Mouse (Mus musculus): ENCODE results near the gene Gigyf2. TPM values are rescaled to one million over a fixed set of nuclear protein-coding genes. Genes with fewer than 3 reads are reported as not detected.
"Not testable (repeated sequence)": the region's sequence is repeated elsewhere in the genome, so short reads cannot be mapped to it uniquely, and the experiment has no call there.

The Gigyf2 gene
- polyA plus RNA-seq, 1 experiment from 2014 or later = 72.9 TPM

DNA sequence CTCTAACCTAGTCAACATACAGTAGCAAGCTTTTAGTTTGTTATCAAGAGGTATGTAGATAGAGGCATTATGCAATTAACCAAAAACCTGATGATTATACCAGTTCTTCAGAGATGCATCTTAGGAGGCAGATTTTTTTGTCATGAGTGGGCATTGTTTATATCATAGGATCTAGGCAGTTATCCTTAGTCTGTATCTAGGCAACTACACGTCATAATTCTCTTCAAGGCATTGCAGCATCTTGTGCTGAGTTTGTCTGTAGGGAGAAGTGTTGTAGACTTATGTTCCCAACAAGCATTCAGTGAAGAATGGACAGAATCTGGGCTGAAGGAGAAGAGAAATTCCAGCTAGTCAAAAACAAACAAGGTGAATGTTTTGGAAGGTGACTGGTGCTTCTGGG lies 77.9 kb downstream of the Gigyf2 start:
- Histone ChIP-seq H3K4me2 (no peak overlapping the region), H3K27ac (no peak overlapping the region), H3K27me3 (replicated peaks) (no peaks in the 10 kb centered on the region), H3K36me3 (replicated peaks) (peaks cover 30% of the 10 kb centered on the region), H3K9me3 (no peaks in the 10 kb centered on the region), H3K9ac (no peak overlapping the region), H3K4me3 (no peak overlapping the region), H3K4me1 (no peaks in the 10 kb centered on the region)
- no peak for ATAC-seq (replicated peaks)
- 91% methylated on average over 1 of the region's 1 CpGs for WGBS

DNA sequence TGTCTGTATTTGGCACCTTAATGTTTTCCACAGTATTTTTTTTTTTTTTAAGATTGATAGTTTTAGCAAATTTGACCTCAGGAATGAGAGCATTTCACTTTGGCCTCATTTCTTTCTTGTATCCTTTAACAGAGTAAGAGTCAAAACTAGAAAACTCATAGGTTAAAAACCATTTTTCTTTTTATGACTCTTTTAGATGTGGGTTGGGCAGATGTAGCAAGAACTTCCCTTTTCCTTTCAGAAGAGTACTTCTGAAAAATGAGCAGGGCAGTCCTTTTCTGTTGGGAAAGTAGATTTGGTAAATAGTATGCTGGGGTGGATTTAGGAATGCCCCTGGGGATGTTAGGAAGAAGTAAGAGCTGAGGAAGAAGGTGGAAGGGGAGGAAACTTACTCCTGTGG lies 79.2 kb downstream of the Gigyf2 start:
- ATAC-seq (replicated peaks) = no peak
- H3K4me1 ChIP-seq = no peaks in the 10 kb centered on the region
- no peaks in the 10 kb centered on the region for H3K27me3 ChIP-seq (replicated peaks)
- no peak overlapping the region for H3K27ac ChIP-seq
- H3K36me3 ChIP-seq (replicated peaks) = peaks cover 39% of the 10 kb centered on the region
- no peak overlapping the region for H3K9ac ChIP-seq
- no peaks in the 10 kb centered on the region for H3K9me3 ChIP-seq
- no peak overlapping the region for H3K4me3 ChIP-seq
- no peak overlapping the region for H3K4me2 ChIP-seq

DNA sequence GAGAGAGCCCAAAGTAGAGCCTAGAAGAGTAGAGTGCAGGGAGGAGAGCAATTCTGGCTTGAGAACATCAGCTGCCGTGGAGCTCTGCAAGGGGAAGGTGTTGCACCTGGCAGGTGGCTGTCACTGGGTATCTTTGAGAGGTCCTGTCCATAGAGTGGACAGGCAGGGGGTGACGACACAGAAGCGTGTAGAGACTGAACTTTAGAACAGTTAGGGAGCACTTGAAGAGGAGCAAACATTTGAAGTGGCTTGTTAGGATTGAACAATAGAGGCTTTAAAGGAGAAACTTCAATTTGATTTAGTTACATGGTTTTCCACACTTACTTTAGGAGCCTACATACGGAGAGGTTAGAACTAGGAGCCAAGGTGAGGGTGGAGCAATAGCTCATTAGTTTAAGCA lies 82.6 kb downstream of the Gigyf2 start:
- no peak overlapping the region for H3K27ac ChIP-seq
- no peaks in the 10 kb centered on the region for H3K9me3 ChIP-seq
- H3K36me3 ChIP-seq (replicated peaks) = peaks cover 49% of the 10 kb centered on the region
- 88% methylated on average over 4 of the region's 4 CpGs for WGBS
- no peaks in the 10 kb centered on the region for H3K4me1 ChIP-seq
- no peak for ATAC-seq (replicated peaks)
- H3K9ac ChIP-seq = no peak overlapping the region
- H3K4me2 ChIP-seq = no peak overlapping the region
- no peaks in the 10 kb centered on the region for H3K27me3 ChIP-seq (replicated peaks)
- H3K4me3 ChIP-seq = no peak overlapping the region

DNA sequence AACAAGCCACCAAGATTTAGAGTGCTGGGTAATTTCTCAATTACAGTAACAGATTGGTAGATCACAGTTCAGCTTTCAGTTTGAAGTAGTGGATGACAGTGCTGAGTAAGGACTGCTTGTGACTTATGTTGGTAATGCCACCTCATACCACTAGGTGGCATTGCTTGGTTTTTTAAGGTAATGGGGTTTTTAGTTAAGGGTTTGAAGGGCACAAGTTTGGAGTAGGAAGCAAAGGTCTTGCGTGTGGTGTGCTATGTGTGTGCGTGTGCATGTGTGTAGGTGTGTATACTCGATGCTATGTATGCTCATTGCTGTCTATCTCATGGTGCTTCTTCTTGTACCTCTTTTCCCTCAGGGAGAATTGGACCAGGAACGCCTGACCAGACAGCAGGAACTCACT lies 91.9 kb downstream of the Gigyf2 start:
- Histone ChIP-seq H3K27me3 (replicated peaks) (no peaks in the 10 kb centered on the region), H3K4me3 (no peak overlapping the region), H3K27ac (no peak overlapping the region), H3K9ac (no peak overlapping the region), H3K36me3 (replicated peaks) (peaks cover 30% of the 10 kb centered on the region), H3K4me1 (no peaks in the 10 kb centered on the region), H3K9me3 (no peaks in the 10 kb centered on the region), H3K4me2 (no peak overlapping the region)
- no peak for ATAC-seq (replicated peaks)
- 92% methylated on average over 4 of the region's 4 CpGs for WGBS

DNA sequence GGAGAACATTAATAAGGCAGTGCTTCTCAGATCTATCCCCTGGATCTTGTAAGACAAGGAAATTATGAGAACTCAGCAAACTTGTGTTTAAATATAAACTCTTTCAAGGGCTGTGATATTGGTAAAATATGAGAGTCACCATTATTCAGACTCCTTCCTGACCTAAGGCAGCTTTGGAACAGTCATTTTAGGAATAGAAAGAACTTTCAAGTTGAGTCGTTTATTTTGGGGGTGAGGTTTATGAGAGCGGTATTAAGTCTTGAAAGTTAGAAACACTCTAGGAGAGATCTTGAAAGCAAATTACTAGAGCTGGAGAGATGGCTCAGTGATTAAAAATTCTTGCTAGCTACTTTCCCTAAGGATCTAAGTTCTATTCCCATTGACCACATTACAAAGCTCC lies 108.3 kb downstream of the Gigyf2 start:
- no peak for ATAC-seq (replicated peaks)
- no peak overlapping the region for H3K4me3 ChIP-seq
- H3K36me3 ChIP-seq (replicated peaks) = peaks cover 35% of the 10 kb centered on the region
- H3K9me3 ChIP-seq = no peaks in the 10 kb centered on the region
- no peaks in the 10 kb centered on the region for H3K27me3 ChIP-seq (replicated peaks)
- no peaks in the 10 kb centered on the region for H3K4me1 ChIP-seq
- no peak overlapping the region for H3K27ac ChIP-seq
- 95% methylated on average over 2 of the region's 2 CpGs for WGBS
- H3K9ac ChIP-seq = no peak overlapping the region
- H3K4me2 ChIP-seq = no peak overlapping the region

DNA sequence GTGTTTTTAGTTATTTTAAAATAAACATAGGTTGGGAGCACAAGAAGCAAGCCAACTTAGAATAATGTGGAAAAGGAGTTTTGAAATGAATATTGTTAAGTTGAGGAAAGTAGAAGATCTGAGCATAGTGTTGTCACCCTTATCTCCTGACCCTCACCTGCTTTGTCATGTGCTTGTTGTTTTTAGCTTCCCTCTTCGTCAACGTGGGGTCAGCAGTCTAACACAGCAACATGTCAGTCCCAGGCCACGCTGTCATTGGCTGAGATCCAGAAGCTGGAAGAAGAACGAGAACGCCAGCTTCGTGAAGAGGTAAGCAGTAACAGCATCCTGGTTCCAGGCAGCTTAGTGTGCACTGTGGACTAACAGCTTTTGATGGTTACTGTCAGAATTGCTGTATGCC lies 109.8 kb downstream of the Gigyf2 start:
- 87% methylated on average over 6 of the region's 6 CpGs for WGBS

DNA sequence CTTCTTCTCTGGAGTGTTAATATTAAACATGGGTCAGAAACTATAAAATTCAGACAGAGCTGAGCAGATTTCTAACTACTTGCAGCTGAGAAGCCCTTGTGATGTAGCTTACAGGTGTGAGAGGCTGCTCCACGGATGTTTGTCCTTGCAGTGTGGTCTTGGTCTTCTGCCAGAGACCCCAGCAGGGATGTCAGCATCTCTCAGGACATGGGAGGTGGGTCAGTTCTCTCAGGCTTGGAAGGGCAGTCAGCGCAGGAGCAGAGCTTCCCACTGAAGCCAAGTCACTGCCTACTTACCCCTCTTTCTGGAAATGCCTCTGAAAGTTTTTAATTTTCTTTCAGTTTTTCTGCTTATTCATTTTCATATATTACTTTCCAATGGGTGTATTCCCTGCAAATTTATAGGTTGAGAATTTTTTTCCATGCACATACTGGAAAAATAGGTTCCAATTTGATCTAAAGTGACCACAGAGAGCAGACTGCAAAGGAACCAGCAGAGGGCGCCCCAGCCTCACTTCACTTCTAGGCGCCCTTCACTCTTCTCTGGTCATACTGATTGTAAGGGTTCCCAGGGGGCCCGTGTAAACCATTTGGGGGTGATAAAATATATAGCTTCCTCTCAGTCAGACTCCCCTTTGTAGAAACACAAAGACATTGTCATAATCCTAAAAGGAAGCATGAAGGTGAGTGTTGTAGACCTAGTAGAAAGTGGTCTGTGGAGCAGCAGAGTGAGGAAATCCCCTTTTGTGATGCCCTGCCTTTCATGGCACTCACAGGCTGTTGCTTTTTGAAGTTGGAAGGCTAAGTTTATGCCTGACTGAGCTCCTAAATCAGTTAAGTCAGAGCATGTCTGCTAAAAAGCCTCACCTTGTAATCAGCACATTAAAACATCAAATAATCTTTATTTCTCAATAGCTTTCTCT lies 120.6 kb downstream of the Gigyf2 start:
- Histone ChIP-seq H3K4me3 (no peak overlapping the region), H3K9me3 (no peaks in the 10 kb centered on the region), H3K4me2 (no peak overlapping the region), H3K27ac (no peak overlapping the region), H3K4me1 (no peaks in the 10 kb centered on the region), H3K36me3 (replicated peaks) (peaks cover 46% of the 10 kb centered on the region), H3K9ac (no peak overlapping the region), H3K27me3 (replicated peaks) (no peaks in the 10 kb centered on the region)
- ATAC-seq (replicated peaks) = no peak
- 38% methylated on average over 5 of the region's 5 CpGs for WGBS

More for the DNA sequence above, 109.8 kb downstream of the Gigyf2 start:
- Histone ChIP-seq H3K27me3 (replicated peaks) (no peaks in the 10 kb centered on the region), H3K4me2 (no peak overlapping the region), H3K27ac (no peak overlapping the region), H3K36me3 (replicated peaks) (peaks cover 45% of the 10 kb centered on the region), H3K4me1 (no peaks in the 10 kb centered on the region), H3K4me3 (no peak overlapping the region), H3K9me3 (no peaks in the 10 kb centered on the region), H3K9ac (no peak overlapping the region)
- no peak for ATAC-seq (replicated peaks)

DNA sequence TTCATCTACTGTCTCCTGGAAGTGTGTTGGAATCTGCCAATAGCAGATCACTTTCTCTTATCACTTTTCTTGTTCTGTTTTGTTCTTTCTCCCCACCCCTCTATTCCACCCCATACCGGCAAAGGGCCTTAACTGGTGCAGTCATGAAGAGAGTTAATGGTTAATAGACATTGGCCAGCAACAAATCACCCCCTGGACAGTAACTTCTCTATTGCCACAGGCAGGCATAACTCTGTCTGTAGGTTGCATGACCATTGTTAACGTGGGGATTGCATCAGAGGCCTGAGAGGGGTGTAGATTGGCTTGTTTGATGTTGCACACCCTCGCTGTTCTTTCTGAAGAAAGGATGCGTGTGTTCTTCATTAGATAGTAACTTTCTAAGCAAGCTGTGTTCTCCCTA lies 122.6 kb downstream of the Gigyf2 start:
- Histone ChIP-seq H3K9ac (no peak overlapping the region), H3K27me3 (replicated peaks) (no peaks in the 10 kb centered on the region), H3K27ac (no peak overlapping the region), H3K36me3 (replicated peaks) (peaks cover 32% of the 10 kb centered on the region), H3K9me3 (no peaks in the 10 kb centered on the region), H3K4me2 (no peak overlapping the region), H3K4me3 (no peak overlapping the region), H3K4me1 (no peaks in the 10 kb centered on the region)
- 90% methylated on average over 4 of the region's 4 CpGs for WGBS
- ATAC-seq (replicated peaks) = no peak

DNA sequence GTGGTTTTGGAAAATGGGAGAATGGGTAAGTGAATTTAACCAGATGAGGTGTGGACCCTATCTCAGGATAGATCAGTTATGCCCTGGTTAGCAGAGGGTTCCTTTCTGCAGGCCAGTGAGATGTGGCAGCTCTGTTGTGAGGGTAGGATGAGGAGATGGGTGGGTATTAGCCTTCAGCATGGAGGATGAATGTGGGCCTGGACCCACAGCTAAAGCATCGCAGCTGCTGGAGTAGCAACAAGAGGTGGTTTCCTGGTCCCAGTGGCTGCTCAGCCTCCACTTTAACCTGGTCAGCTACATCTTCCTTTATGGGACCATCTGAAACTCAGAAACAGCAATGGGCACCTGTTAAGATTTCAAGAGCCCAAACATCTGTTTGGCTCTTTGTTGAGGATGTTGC lies 129.6 kb downstream of the Gigyf2 start:
- WGBS = 100% methylated on average over 1 of the region's 1 CpGs
- no peaks in the 10 kb centered on the region for H3K36me3 ChIP-seq (replicated peaks)
- H3K27me3 ChIP-seq (replicated peaks) = no peaks in the 10 kb centered on the region
- H3K4me1 ChIP-seq = no peaks in the 10 kb centered on the region
- no peak overlapping the region for H3K4me2 ChIP-seq
- no peaks in the 10 kb centered on the region for H3K9me3 ChIP-seq
- ATAC-seq (replicated peaks) = no peak
- H3K4me3 ChIP-seq = no peak overlapping the region
- no peak overlapping the region for H3K9ac ChIP-seq
- H3K27ac ChIP-seq = no peak overlapping the region

DNA sequence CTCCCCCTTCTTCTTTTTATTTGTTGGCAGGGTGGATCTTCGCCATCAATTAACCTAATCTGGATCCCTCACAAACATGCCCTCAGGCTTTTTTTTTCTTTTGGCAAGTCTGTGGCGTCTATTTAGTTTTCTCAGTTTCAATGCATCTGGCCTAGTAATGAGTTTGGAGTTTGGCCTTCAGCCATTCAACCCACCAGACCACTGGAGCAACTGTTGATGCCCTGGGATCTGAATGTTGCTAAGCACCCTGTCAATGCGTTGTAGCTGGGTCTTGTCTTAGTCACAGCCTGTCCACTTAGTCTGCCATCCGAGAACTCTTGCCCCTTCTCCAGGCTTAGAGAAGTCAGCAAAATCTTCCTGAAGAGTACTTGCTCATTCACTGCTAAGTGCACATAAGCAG lies 131.2 kb downstream of the Gigyf2 start:
- no peak overlapping the region for H3K9ac ChIP-seq
- no peaks in the 10 kb centered on the region for H3K36me3 ChIP-seq (replicated peaks)
- no peak overlapping the region for H3K4me2 ChIP-seq
- no peaks in the 10 kb centered on the region for H3K27me3 ChIP-seq (replicated peaks)
- H3K4me1 ChIP-seq = no peaks in the 10 kb centered on the region
- no peaks in the 10 kb centered on the region for H3K9me3 ChIP-seq
- 81% methylated on average over 4 of the region's 4 CpGs for WGBS
- no peak for ATAC-seq (replicated peaks)
- H3K4me3 ChIP-seq = no peak overlapping the region
- no peak overlapping the region for H3K27ac ChIP-seq

DNA sequence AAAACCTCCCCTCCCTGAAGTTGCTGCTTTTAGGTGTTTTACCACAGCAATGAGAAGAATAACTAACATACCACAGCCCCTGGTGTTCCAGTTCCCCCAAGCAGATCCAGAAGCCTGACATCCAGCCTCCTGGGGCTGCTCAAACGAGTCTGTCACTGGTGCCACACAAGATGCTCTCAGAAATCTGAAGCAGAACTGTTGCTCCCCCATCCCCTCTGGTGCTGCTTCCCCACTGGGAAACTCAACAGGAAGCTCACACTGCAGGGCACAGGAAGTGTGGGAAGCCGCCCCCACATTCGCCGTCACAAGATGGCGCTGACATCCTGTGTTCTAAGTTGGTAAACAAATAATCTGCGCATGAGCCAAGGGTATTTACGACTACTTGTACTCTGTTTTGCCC lies 133.1 kb downstream of the Gigyf2 start:
- not testable (repeated sequence) for H3K27ac ChIP-seq; ATAC-seq (replicated peaks); H3K4me3 ChIP-seq

DNA sequence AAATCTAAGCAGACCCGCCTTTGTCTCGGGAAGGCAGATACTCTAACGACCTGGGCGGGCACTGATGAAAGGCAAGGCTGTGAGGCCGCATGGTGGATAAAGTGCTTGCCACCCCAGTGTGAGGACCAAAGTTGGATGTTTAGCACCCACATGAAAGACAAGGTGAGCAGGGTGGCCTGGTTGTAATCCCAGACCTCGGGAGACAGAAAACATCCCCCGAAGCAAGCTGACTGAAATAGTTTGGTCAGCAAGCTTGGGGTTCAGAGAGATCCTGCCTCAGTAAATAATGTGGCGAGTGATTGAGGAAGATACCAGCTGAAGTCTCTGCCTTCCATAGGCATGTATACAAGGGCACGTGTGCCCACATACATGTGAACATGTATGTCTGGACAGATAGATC lies 140.7 kb downstream of the Gigyf2 start:
- no peaks in the 10 kb centered on the region for H3K36me3 ChIP-seq (replicated peaks)
- no peak overlapping the region for H3K4me3 ChIP-seq
- no peaks in the 10 kb centered on the region for H3K9me3 ChIP-seq
- H3K27ac ChIP-seq = no peak overlapping the region
- no peaks in the 10 kb centered on the region for H3K4me1 ChIP-seq
- H3K4me2 ChIP-seq = no peak overlapping the region
- no peak overlapping the region for H3K9ac ChIP-seq
- ATAC-seq (replicated peaks) = no peak
- no peaks in the 10 kb centered on the region for H3K27me3 ChIP-seq (replicated peaks)
- WGBS = 87% methylated on average over 9 of the region's 9 CpGs

More for the DNA sequence above, 133.1 kb downstream of the Gigyf2 start:
- not testable (repeated sequence) for H3K4me1 ChIP-seq; H3K9me3 ChIP-seq; H3K27me3 ChIP-seq (replicated peaks); H3K36me3 ChIP-seq (replicated peaks); H3K4me2 ChIP-seq; H3K9ac ChIP-seq
- 86% methylated on average over 6 of the region's 7 CpGs for WGBS

DNA sequence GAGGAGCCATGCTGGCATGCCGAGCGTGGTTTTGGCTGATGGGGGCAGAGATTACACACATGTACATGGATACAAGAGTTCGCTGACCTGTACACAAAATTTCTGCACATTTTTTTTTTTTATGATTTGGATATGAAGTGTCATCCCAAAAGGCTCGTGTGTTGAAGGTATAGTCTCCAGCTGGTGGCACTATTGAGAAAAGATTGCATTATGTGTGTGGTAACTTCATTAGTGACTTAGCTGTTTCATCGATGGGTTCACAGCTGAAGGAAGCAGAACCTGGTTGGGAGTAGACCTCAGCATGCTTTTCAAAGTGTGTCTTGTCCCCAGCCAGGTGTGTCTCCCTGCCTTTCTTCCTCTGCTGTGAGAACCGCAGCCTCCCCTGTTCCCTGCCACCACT lies 141.5 kb downstream of the Gigyf2 start:
- H3K36me3 ChIP-seq (replicated peaks) = no peaks in the 10 kb centered on the region
- ATAC-seq (replicated peaks) = no peak
- H3K4me3 ChIP-seq = no peak overlapping the region
- no peaks in the 10 kb centered on the region for H3K27me3 ChIP-seq (replicated peaks)
- 74% methylated on average over 6 of the region's 6 CpGs for WGBS
- H3K9ac ChIP-seq = no peak overlapping the region
- no peak overlapping the region for H3K4me2 ChIP-seq
- H3K4me1 ChIP-seq = no peaks in the 10 kb centered on the region
- H3K27ac ChIP-seq = no peak overlapping the region
- no peaks in the 10 kb centered on the region for H3K9me3 ChIP-seq
